Mouse (Mus musculus): ENCODE results near the gene Llgl2. TPM values are rescaled to one million over a fixed set of nuclear protein-coding genes. Genes with fewer than 3 reads are reported as not detected.

Gene Llgl2
- total and polyA plus RNA-seq, 3 experiments: 3.8 to 12.3 (median 9.2) TPM

DNA sequence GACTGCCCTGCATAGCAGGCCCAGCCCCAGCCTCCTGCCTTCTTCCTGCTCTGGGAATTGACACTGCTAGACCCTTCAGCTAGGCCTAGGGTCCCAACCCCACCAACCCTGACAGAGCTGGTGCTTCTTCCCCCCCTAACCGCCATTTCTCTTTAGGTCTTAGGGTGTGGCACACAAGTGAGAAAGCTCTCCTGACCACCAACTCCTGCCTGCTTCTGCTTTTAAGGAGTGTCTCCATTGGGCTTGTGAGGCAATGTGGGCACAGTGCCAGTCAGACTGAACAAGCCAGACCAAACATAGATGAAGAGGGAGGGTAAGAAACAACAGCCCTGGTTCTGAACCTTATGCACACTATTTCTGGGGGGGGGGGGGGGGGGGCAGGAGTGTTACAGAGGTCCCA, 79.0 kb downstream of the Llgl2 start:
- TF ChIP-seq IRF4 (IDR thresholded peaks at IDR 0.05; ENCODE audit: low read depth, low read length): no peak
- no peak for TF ChIP-seq PAX5 (IDR thresholded peaks at IDR 0.05; ENCODE audit: low read length)
- TF ChIP-seq ETS1 (conservative IDR thresholded peaks at IDR 0.05; ENCODE audit: low read depth, low read length): no peak
- no peak for TF ChIP-seq NELFE (IDR thresholded peaks at IDR 0.05; ENCODE audit: low read depth, low read length)
- TF ChIP-seq BHLHE40 (IDR thresholded peaks at IDR 0.05; ENCODE audit: low read depth, low read length): no peak
- no peak for TF ChIP-seq JUND (conservative IDR thresholded peaks at IDR 0.05; ENCODE audit: low read depth, low read length)
- TF ChIP-seq RAD21 (IDR thresholded peaks at IDR 0.05; ENCODE audit: low read depth, low read length): no peak
- TF ChIP-seq EP300 (IDR thresholded peaks at IDR 0.05; ENCODE audit: low read length): no peak
- no peak for TF ChIP-seq HCFC1 (IDR thresholded peaks at IDR 0.05; ENCODE audit: low read depth, low read length)
- no peak for TF ChIP-seq MAZ (IDR thresholded peaks at IDR 0.05; ENCODE audit: low read depth, low read length)
- no peak for TF ChIP-seq ZMIZ1 (IDR thresholded peaks at IDR 0.05; ENCODE audit: low read depth, low read length)
- no peak for TF ChIP-seq NRF1 (IDR thresholded peaks at IDR 0.05; ENCODE audit: low read depth, low read length)
- no peak for TF ChIP-seq MYC (IDR thresholded peaks at IDR 0.05; ENCODE audit: low read depth, low read length)
- no peak for TF ChIP-seq RCOR1 (conservative IDR thresholded peaks at IDR 0.05; ENCODE audit: low read depth, low read length)
- no peak for TF ChIP-seq ZKSCAN1 (IDR thresholded peaks at IDR 0.05; ENCODE audit: borderline replicate concordance, low read depth, low read length)
- H3K79me2 ChIP-seq (replicated peaks; ENCODE audit: control insufficient read depth, extremely low read depth, insufficient read depth, poor library complexity, severe bottlenecking): no peaks in the 10 kb centered on the region
- no peak overlapping the region for H3K4me2 ChIP-seq (ENCODE audit: insufficient read depth, low read depth, poor library complexity, severe bottlenecking)
- in situ Hi-C loops (cut with MboI; ENCODE audit: low pct_ligation_motif_present, low pct_unique_long_range_greater_than_20kb, low sequenced_read_pairs): no loop called here
- peaks cover 0 to 65% of the 10 kb centered on the region in 2 experiments for H3K36me3 ChIP-seq (replicated peaks in 1 of 2; ENCODE audit: control insufficient read depth in 1 of 2, insufficient read depth in 1 of 2, low read length in 1 of 2)
- H3K4me3 ChIP-seq (replicated peaks in 1 of 3; ENCODE audit: low read depth in 2 of 3, low read length in 2 of 3, poor library complexity in 1 of 3): no peak overlapping the region
- no peak overlapping the region for H3K27ac ChIP-seq (ENCODE audit: insufficient read depth, low read depth)
- peak; percentile 29 for DNase-seq (ENCODE audit: extremely low read depth)
- H3K9me3 ChIP-seq (replicated peaks; ENCODE audit: low read length): no peaks in the 10 kb centered on the region
- H3K9ac ChIP-seq (ENCODE audit: insufficient read depth, low read depth): no peak overlapping the region
- dilution Hi-C loops (cut with MboI; ENCODE audit: extremely low pct_ligation_motif_present, extremely low pct_unique_long_range_greater_than_20kb, low sequenced_read_pairs): no loop called here
- peaks cover 31 to 93% of the 10 kb centered on the region in 2 experiments for H3K4me1 ChIP-seq (ENCODE audit: control insufficient read depth in 1 of 2, insufficient read depth in 2 of 2)
- no peaks in the 10 kb centered on the region for H3K27me3 ChIP-seq (replicated peaks)

DNA sequence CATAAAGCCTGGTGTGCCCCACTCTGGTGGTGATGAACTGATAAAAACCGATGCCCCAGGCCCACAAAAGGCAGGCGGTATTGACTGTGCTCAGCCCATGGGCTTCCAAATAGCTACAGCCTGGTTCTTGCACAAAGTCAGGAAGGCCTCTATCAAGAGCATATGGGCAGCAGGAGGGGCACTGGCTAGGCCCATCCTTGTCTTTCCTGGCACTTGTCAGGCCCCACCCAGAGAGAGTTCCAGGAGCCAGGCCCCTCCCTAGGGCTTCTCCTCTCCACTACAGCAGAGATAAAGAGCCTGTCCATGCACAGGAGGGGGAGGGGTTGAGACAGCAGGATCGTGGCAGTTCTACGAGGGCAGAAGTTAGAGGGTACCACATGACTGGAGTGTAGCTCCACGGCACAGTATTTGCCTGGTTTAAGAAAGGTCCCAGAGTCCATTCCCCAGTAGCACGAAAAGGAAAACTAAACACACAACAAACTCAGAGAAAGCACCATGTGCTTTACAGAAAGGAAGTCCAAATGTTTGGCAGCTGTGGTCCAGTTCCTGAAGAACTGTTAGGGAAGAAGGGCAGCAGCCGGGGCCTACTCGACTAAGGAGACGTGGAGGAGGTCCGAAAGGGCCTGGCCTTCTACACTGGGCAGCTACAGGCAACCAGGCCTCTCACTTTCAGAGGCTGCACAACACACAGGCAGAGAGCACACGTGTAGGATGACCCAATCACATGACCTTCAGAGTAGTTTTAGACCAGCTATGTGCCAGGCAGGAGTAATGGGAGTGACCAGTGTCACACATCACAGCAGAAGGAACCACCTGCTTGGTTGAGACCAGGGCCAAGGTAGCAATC, 79.8 kb downstream of the Llgl2 start:
- Histone ChIP-seq H3K4me1 (ENCODE audit: control insufficient read depth in 1 of 2, insufficient read depth in 2 of 2) (peaks cover 31 to 85% of the 10 kb centered on the region in 2 experiments), H3K27ac (ENCODE audit: insufficient read depth, low read depth) (peak overlapping the region; percentile 28; the same call in 1 of the 2 replicates), H3K9me3 (replicated peaks; ENCODE audit: low read length) (no peaks in the 10 kb centered on the region), H3K9ac (ENCODE audit: insufficient read depth, low read depth) (no peak overlapping the region), H3K4me3 (replicated peaks in 1 of 3; ENCODE audit: low read depth in 2 of 3, low read length in 2 of 3, poor library complexity in 1 of 3) (peak overlapping the region in 1 of 3 experiments; percentile 12), H3K27me3 (replicated peaks) (no peaks in the 10 kb centered on the region), H3K36me3 (replicated peaks in 1 of 2; ENCODE audit: control insufficient read depth in 1 of 2, insufficient read depth in 1 of 2, low read length in 1 of 2) (peaks cover 6 to 65% of the 10 kb centered on the region in 2 experiments), H3K79me2 (replicated peaks; ENCODE audit: control insufficient read depth, extremely low read depth, insufficient read depth, poor library complexity, severe bottlenecking) (no peaks in the 10 kb centered on the region), H3K4me2 (ENCODE audit: insufficient read depth, low read depth, poor library complexity, severe bottlenecking) (no peak overlapping the region)
- no peak for DNase-seq (ENCODE audit: extremely low read depth)
- peak; percentile 34 for TF ChIP-seq USF2 (conservative IDR thresholded peaks at IDR 0.05; ENCODE audit: low read depth, low read length)
- no peak for TF ChIP-seq RAD21 (IDR thresholded peaks at IDR 0.05; ENCODE audit: low read depth, low read length)
- peak; percentile 27; the same call in 1 of the 2 replicates for TF ChIP-seq MXI1 (IDR thresholded peaks at IDR 0.05; ENCODE audit: low read depth, low read length)
- no peak for TF ChIP-seq MEF2A (IDR thresholded peaks at IDR 0.05; ENCODE audit: borderline replicate concordance, low read depth, low read length)
- TF ChIP-seq BHLHE40 (IDR thresholded peaks at IDR 0.05; ENCODE audit: low read depth, low read length): peak; percentile 71
- peak; percentile 28; the same call in 1 of the 2 replicates for TF ChIP-seq USF1 (IDR thresholded peaks at IDR 0.05; ENCODE audit: low read depth, low read length)
- 0 out of 2 replicates have a peak, but pooled peaks have one; percentile 12 for TF ChIP-seq SIN3A (IDR thresholded peaks at IDR 0.05; ENCODE audit: low read length)
- in situ Hi-C loops (cut with MboI; ENCODE audit: low pct_ligation_motif_present, low pct_unique_long_range_greater_than_20kb, low sequenced_read_pairs): no loop called here
- dilution Hi-C loops (cut with MboI; ENCODE audit: extremely low pct_ligation_motif_present, extremely low pct_unique_long_range_greater_than_20kb, low sequenced_read_pairs): no loop called here
